Mouse (Mus musculus) heart, embryonic 14.5 days (tissue): ENCODE results near the gene Dlgap5. TPM values are rescaled to one million over a fixed set of nuclear protein-coding genes. Genes with fewer than 3 reads are reported as not detected.

Experiments
- ATAC-seq: fragments of 200-750 bp; cut with Nextera tagmentation; 2 replicates; pipeline ENCODE4 v1.8.0; 2017; ENCODE audit warnings: low read depth, moderate TSS enrichment; ENCODE audit not compliant: insufficient number of reproducible peaks, insufficient read depth, low FRiP score
- H3K27ac ChIP-seq, 2 experiments: fragments of 200-500 bp in 1 of 2; fragments of 300-500 bp in 1 of 2; sonication (generic) in 1 of 2; replicated peaks in 1 of 2; 2 replicates each; pipeline ENCODE4 v1.5.1; 2012 to 2014; ENCODE audit warnings: low read depth in 2 of 2, low read length in 2 of 2, control low read depth in 1 of 2, mild to moderate bottlenecking in 1 of 2, mixed read lengths in 1 of 2; ENCODE audit not compliant: control insufficient read depth in 1 of 2, insufficient read depth in 1 of 2
- H3K27me3 ChIP-seq: fragments of 300-500 bp; sonication (generic); 2 replicates; pipeline ENCODE4 v1.6.1; 2014; ENCODE audit warnings: mild to moderate bottlenecking, low read length, control low read depth; ENCODE audit not compliant: control insufficient read depth, insufficient read depth
- H3K36me3 ChIP-seq: fragments of 300-500 bp; sonication (generic); 2 replicates; pipeline ENCODE4 v1.6.1; 2014; ENCODE audit warnings: mild to moderate bottlenecking, control low read depth, low read length, mixed read lengths; ENCODE audit not compliant: control insufficient read depth, insufficient read depth
- H3K4me1 ChIP-seq, 2 experiments: fragments of 200-500 bp in 1 of 2; fragments of 300-500 bp in 1 of 2; sonication (generic) in 1 of 2; 2 replicates each; pipeline ENCODE4 v1.6.1; 2012 to 2014; ENCODE audit warnings: low read length in 2 of 2, control low read depth in 1 of 2, mixed read lengths in 1 of 2; ENCODE audit not compliant: control insufficient read depth in 2 of 2, insufficient read depth in 2 of 2
- H3K4me2 ChIP-seq: fragments of 300-500 bp; sonication (generic); 2 replicates; pipeline ENCODE4 v1.6.1; 2014; ENCODE audit warnings: mild to moderate bottlenecking, low read length
- H3K4me3 ChIP-seq, 2 experiments: fragments of 200-500 bp in 1 of 2; fragments of 300-500 bp in 1 of 2; sonication (generic) in 1 of 2; 2 replicates each; pipeline ENCODE4 v1.5.1; 2012 to 2014; ENCODE audit warnings: low read length in 2 of 2, mild to moderate bottlenecking in 2 of 2, control low read depth in 1 of 2, low read depth in 1 of 2, moderate library complexity in 1 of 2; ENCODE audit not compliant: control insufficient read depth in 1 of 2, insufficient read depth in 1 of 2
- H3K9ac ChIP-seq: fragments of 300-500 bp; sonication (generic); 2 replicates; pipeline ENCODE4 v1.6.1; 2014; ENCODE audit warnings: mild to moderate bottlenecking, low read length
- H3K9me3 ChIP-seq: fragments of 300-500 bp; sonication (generic); 2 replicates; pipeline ENCODE4 v1.6.1; 2016; ENCODE audit warnings: low read length, control low read depth; ENCODE audit not compliant: control insufficient read depth
- WGBS: fragments of 180-500 bp; shearing (Covaris S2); extraction: QIAGEN DNeasy Blood & Tissue Kit; methylation state at CpG from one replicate; pipeline ENCODE4 v1.1.7; 2014; 5-methylcytosine and 5-hydroxymethylcytosine counted together
- polyA plus RNA-seq: library from polyadenylated mRNA; unstranded; fragments of >200 nt; fragmentation: Nextera tagmentation; extraction: Ambion mirVana; gene quantifications from 2 replicates; pipeline ENCODE4 v1.2.1, GENCODE M21; 2014

Gene Dlgap5
- polyA plus RNA-seq, 1 experiment from 2014 or later = 35.7 TPM

DNA sequence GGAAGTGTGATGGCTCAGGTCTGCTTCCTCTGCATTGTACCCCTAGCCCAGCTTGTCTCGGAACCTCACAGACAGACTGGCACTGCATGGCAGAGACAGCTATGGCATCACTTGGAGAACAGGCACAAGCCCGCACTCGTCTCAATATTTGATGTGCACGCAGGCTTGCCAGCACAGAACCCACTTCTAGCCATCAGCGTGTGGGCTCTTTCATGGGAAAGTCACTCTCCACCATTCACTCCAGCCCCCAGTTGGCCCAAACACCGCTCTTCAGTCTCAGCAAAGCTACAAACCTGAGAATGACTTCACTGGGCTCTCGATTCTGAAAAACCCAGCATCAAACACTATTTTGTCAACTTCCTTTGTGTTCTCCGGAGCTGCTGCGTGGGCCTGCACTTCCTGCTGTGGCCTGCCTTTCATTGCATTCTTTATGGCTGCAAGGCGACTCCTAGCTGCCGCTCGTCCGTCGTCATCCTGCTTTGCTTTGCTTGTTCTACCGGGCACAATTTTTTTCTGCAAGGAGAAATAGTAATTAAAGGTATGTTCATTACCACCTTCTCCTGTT, 22.7 kb downstream of the Dlgap5 start:
- Histone ChIP-seq H3K4me2 (no peak overlapping the region), H3K4me1 (no peaks in the 10 kb centered on the region), H3K27ac (no peak overlapping the region), H3K36me3 (peaks cover 97% of the 10 kb centered on the region), H3K4me3 (no peak overlapping the region), H3K9me3 (no peaks in the 10 kb centered on the region), H3K9ac (no peak overlapping the region), H3K27me3 (no peaks in the 10 kb centered on the region)
- ATAC-seq = no peak
- WGBS = 88% methylated on average over 15 of the region's 15 CpGs

DNA sequence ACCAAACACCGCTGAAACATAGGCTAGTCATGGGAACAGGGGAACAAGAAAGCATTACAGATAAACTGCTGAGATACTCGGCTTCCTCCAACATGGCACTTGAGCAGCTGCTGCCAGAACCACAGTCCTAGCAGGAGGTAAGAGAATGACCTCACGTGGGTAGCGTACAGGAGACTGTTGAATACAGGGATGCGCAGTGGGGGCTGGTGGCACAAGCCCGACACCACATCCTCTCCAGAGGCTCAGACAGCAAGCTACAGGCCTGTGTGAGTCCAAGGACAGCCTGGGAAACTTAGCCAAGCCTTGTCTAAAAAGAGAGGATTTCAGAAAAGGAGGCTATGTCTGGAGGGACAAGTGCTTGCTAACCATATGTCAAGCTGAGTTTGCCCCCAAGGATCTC, 23.2 kb downstream of the Dlgap5 start:
- Histone ChIP-seq H3K9ac (no peak overlapping the region), H3K9me3 (no peaks in the 10 kb centered on the region), H3K36me3 (peaks cover 97% of the 10 kb centered on the region), H3K27ac (no peak overlapping the region), H3K27me3 (no peaks in the 10 kb centered on the region), H3K4me1 (no peaks in the 10 kb centered on the region), H3K4me3 (no peak overlapping the region), H3K4me2 (no peak overlapping the region)
- WGBS = 89% methylated on average over 6 of the region's 6 CpGs
- no peak for ATAC-seq

DNA sequence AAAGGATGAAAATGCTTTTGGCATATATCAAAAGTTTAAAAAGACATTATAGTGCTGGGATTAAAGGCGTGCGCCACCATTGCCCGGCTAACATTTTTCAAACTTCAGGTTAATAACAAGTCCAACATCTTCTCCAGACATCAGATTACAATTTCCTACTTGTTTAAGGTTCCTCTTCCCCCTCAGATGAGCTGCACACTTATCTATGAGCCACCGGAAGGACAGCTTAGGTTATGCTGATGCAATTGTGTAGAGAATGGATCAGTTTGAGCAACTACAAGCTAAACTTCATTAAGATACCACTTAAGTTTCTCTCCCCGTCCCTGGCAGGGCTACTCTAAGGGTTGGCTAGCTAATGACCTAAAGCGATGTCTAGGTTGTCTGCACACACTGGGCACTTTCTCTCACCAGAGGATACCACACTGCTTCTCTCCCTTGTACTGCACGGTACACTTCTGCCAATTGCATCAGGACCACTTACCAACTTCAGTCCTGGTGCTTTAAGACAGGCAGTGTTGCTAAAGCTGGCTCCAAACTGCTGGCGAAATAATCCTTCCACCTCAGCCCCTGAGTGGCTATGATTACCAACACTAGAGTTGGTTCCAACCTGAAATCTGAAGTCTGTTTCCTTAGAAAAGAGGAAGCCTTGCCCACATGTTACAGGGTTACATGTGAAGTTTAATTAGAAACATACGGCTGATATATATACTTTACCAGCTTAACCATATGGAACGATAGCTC, 24.7 kb downstream of the Dlgap5 start:
- WGBS = 94% methylated on average over 10 of the region's 10 CpGs
- ATAC-seq = no peak
- Histone ChIP-seq H3K4me3 (no peak overlapping the region), H3K27me3 (no peaks in the 10 kb centered on the region), H3K9ac (no peak overlapping the region), H3K4me1 (no peaks in the 10 kb centered on the region), H3K4me2 (no peak overlapping the region), H3K36me3 (peaks cover 98% of the 10 kb centered on the region), H3K9me3 (no peaks in the 10 kb centered on the region), H3K27ac (no peak overlapping the region)

DNA sequence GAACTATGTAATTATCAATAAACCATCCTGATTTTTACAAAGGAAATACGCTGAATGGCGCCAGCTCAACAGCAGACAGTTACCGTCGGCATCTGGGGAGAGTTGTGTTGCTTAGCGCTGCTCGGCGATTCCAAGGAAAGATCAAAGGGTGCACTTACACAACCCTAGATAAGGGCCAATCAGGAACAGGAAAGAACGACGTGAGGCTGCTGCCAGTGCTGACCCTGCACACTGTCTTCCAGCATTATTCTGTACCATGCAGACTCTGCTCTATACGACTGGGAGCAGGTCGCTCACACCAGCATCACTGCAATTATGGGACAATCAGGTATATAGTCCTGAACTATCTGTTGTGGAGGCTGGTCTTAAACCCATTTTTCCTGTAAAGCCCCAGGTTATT, 32.1 kb downstream of the Dlgap5 start:
- no peak for ATAC-seq
- no peaks in the 10 kb centered on the region for H3K9me3 ChIP-seq
- no peak overlapping the region for H3K4me3 ChIP-seq
- H3K4me2 ChIP-seq = no peak overlapping the region
- peaks cover 47% of the 10 kb centered on the region for H3K36me3 ChIP-seq
- H3K27me3 ChIP-seq = no peaks in the 10 kb centered on the region
- H3K4me1 ChIP-seq = peaks cover 0 to 6% of the 10 kb centered on the region in 2 experiments; a peak in 2 of 4 replicates
- 21% methylated on average over 11 of the region's 11 CpGs for WGBS
- H3K27ac ChIP-seq = no peak overlapping the region
- H3K9ac ChIP-seq = no peak overlapping the region

DNA sequence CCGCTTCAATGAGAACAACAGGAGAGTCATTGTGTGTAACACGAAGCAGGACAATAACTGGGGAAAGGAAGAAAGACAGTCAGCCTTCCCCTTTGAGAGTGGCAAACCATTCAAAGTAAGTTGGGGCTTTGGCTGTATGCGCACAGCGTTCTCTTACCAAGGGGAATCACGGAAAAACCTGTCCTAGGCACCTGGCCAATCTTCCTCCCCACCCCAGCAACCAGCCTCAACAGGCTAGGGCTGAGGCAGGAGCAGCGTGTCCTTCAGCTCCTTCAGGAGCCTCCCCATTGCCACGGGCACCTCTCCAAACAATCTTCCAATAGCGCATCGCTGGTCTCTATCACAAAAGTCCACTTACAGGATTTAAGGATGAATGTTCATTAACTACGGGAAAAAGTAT, 33.6 kb downstream of the Dlgap5 start:
- Histone ChIP-seq H3K4me2 (no peak overlapping the region), H3K27me3 (no peaks in the 10 kb centered on the region), H3K4me3 (no peak overlapping the region), H3K4me1 (peaks cover 0 to 6% of the 10 kb centered on the region in 2 experiments; a peak in 2 of 4 replicates), H3K36me3 (peaks cover 32% of the 10 kb centered on the region), H3K27ac (no peak overlapping the region), H3K9ac (no peak overlapping the region), H3K9me3 (no peaks in the 10 kb centered on the region)
- WGBS = 86% methylated on average over 10 of the region's 10 CpGs
- no peak for ATAC-seq

DNA sequence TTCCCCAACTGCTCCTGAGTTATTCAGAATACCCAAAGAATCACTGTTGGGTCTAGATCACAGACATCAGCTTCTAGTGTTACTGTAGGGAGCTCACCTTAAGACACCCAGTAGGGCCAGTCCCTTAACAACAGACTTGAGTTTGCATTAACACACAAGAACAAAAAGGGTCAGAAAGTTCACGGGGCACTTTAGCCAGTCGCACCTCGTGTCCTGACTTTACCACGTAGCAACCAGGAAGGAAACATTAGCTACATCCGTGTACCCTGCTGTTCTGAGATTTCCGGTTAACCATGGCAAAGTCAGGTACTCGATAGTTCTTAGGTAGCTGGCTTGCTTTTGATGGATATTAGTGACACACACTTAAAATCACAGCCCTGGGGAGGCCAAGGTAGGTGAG, 34.3 kb downstream of the Dlgap5 start:
- H3K27me3 ChIP-seq = no peaks in the 10 kb centered on the region
- H3K9me3 ChIP-seq = no peaks in the 10 kb centered on the region
- peaks cover 24% of the 10 kb centered on the region for H3K36me3 ChIP-seq
- WGBS = 83% methylated on average over 7 of the region's 7 CpGs
- no peak overlapping the region for H3K9ac ChIP-seq
- no peak overlapping the region for H3K4me3 ChIP-seq
- H3K4me1 ChIP-seq = peaks cover 0 to 6% of the 10 kb centered on the region in 2 experiments; a peak in 2 of 4 replicates
- H3K27ac ChIP-seq = no peak overlapping the region
- ATAC-seq = no peak
- H3K4me2 ChIP-seq = no peak overlapping the region

DNA sequence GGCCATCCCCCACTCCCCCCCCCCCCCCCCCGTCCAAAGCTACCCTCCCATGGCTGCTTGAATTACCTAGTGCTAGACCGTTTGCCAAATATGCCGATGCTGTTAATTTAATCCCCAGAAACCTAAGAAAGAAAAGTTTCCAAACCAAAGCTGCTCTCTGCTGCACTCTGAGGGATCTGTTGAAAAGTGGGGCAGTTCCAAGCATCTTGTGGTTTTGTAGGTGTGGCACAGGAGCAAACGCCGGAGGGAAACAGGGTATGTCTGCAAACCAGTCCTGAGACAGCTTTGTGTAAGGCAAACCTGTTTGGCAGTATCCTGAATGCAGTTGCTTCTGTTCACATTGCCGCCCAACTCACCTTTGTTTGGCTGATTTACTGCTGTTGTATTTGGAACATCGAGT, 39.9 kb downstream of the Dlgap5 start:
- no peaks in the 10 kb centered on the region for H3K9me3 ChIP-seq
- WGBS = 77% methylated on average over 7 of the region's 7 CpGs
- no peak for ATAC-seq
- H3K36me3 ChIP-seq = no peaks in the 10 kb centered on the region
- no peak overlapping the region for H3K27ac ChIP-seq
- peaks cover 3 to 5% of the 10 kb centered on the region in 2 experiments; a peak in 3 of 4 replicates for H3K4me1 ChIP-seq
- no peak overlapping the region for H3K9ac ChIP-seq
- no peak overlapping the region for H3K4me3 ChIP-seq
- H3K4me2 ChIP-seq = no peak overlapping the region
- H3K27me3 ChIP-seq = peaks cover 17% of the 10 kb centered on the region
